Mouse (Mus musculus): Measurements from ENCODE around the gene Ttc28. TPM values are rescaled to one million over a fixed set of nuclear protein-coding genes. Genes with fewer than 3 reads are reported as not detected.
A peak's percentile ranks its signal among the peaks of the same experiment; 100 is the strongest.

The Ttc28 gene
- polyA plus RNA-seq, 1 experiment, result 3.4 TPM

- Histone ChIP-seq H3K79me2 (ENCODE audit: control insufficient read depth, insufficient read depth) (peaks cover 9% of the 10 kb centered on the region), H3ac (ENCODE audit: control insufficient read depth, insufficient read length, low read depth) (peak within 1 kb of the TSS; percentile 78), H3K79me3 (ENCODE audit: low read depth) (no peaks in the 10 kb centered on the region)
These were observed 39.8 kb upstream of the Ttc28 start, which contains the start of the genes Hscb and Chek2 for GRCm38 (mm10) chr5:110839678-110840365. TSS of gene Hscb (minus strand) at chr5:110839777. TSS of gene Chek2 (plus strand) at chr5:110839979.

GRCm38 (mm10) chr5:110840465-110840864 is 39.1 kb upstream of the Ttc28 start:
- no peaks in the 10 kb centered on the region for H3K27me3 ChIP-seq (ENCODE audit: control insufficient read depth, insufficient read depth, insufficient read length)
- peaks cover 9% of the 10 kb centered on the region for H3K79me2 ChIP-seq (ENCODE audit: control insufficient read depth, insufficient read depth)
- peaks cover 13% of the 10 kb centered on the region for H3K36me3 ChIP-seq (ENCODE audit: control insufficient read depth, insufficient read depth)
- peak overlapping the region; percentile 78 for H3ac ChIP-seq (ENCODE audit: control insufficient read depth, insufficient read length, low read depth)
- peak; percentile 80 for TF ChIP-seq USF1 (IDR thresholded peaks at IDR 0.05; ENCODE audit: low read depth)
- TF ChIP-seq MYOD1 (IDR thresholded peaks at IDR 0.05; ENCODE audit: control insufficient read depth, insufficient read length, low read depth), result no peak
- peak overlapping the region; percentile 56 for H3K4me3 ChIP-seq (ENCODE audit: insufficient read depth, poor library complexity, severe bottlenecking)
- no peaks in the 10 kb centered on the region for H3K79me3 ChIP-seq (ENCODE audit: low read depth)

More at GRCm38 (mm10) chr5:110839678-110840365, 39.8 kb upstream of the Ttc28 start, which contains the start of the genes Hscb and Chek2:
- no peak for TF ChIP-seq CEBPB (IDR thresholded peaks at IDR 0.05; ENCODE audit: low read depth)
- TF ChIP-seq USF1 (IDR thresholded peaks at IDR 0.05; ENCODE audit: low read depth), result no peak
- peak; percentile 55 for TF ChIP-seq MAX (IDR thresholded peaks at IDR 0.05)
- no peak for TF ChIP-seq MYOG (IDR thresholded peaks at IDR 0.05; ENCODE audit: control insufficient read depth, extremely low read depth, insufficient read length)
- no peak for TF ChIP-seq MYOD1 (IDR thresholded peaks at IDR 0.05; ENCODE audit: control insufficient read depth, insufficient read length, low read depth)
- no peak for TF ChIP-seq FOSL1 (IDR thresholded peaks at IDR 0.05; ENCODE audit: insufficient read depth, low read length, poor library complexity, severe bottlenecking)
- TF ChIP-seq CTCF (IDR thresholded peaks at IDR 0.05; ENCODE audit: control insufficient read depth, insufficient read depth, insufficient read length), result peak; percentile 15
- Histone ChIP-seq H3K4me3 (ENCODE audit: insufficient read depth, poor library complexity, severe bottlenecking) (peak within 1 kb of the TSS; percentile 56), H3K36me3 (ENCODE audit: control insufficient read depth, insufficient read depth) (peaks cover 13% of the 10 kb centered on the region), H3K27me3 (ENCODE audit: control insufficient read depth, insufficient read depth, insufficient read length) (no peaks in the 10 kb centered on the region)

- Histone ChIP-seq H3K79me3 (ENCODE audit: low read depth) (no peaks in the 10 kb centered on the region), H3ac (ENCODE audit: control insufficient read depth, insufficient read length, low read depth) (no peak overlapping the region), H3K36me3 (ENCODE audit: control insufficient read depth, insufficient read depth) (peaks cover 13% of the 10 kb centered on the region), H3K79me2 (ENCODE audit: control insufficient read depth, insufficient read depth) (peaks cover 9% of the 10 kb centered on the region), H3K4me3 (ENCODE audit: insufficient read depth, poor library complexity, severe bottlenecking) (no peak overlapping the region), H3K27me3 (ENCODE audit: control insufficient read depth, insufficient read depth, insufficient read length) (no peaks in the 10 kb centered on the region)
- no peak for TF ChIP-seq FOSL1 (IDR thresholded peaks at IDR 0.05; ENCODE audit: insufficient read depth, low read length, poor library complexity, severe bottlenecking)
- no peak for TF ChIP-seq MYOG (IDR thresholded peaks at IDR 0.05; ENCODE audit: control insufficient read depth, extremely low read depth, insufficient read length)
- no peak for TF ChIP-seq MAX (IDR thresholded peaks at IDR 0.05)
- TF ChIP-seq CEBPB (IDR thresholded peaks at IDR 0.05; ENCODE audit: low read depth), result no peak
These were observed 38.3 kb upstream of the Ttc28 start for GRCm38 (mm10) chr5:110841046-110841862.

GRCm38 (mm10) chr5:110852990-110853389 is 26.6 kb upstream of the Ttc28 start:
- no peak overlapping the region for H3ac ChIP-seq (ENCODE audit: control insufficient read depth, insufficient read length, low read depth)
- H3K27me3 ChIP-seq (ENCODE audit: control insufficient read depth, insufficient read depth, insufficient read length), result no peaks in the 10 kb centered on the region
- peaks cover 17% of the 10 kb centered on the region for H3K36me3 ChIP-seq (ENCODE audit: control insufficient read depth, insufficient read depth)
- no peak for TF ChIP-seq FOSL1 (IDR thresholded peaks at IDR 0.05; ENCODE audit: insufficient read depth, low read length, poor library complexity, severe bottlenecking)
- TF ChIP-seq MAX (IDR thresholded peaks at IDR 0.05), result no peak
- TF ChIP-seq MYOD1 (IDR thresholded peaks at IDR 0.05; ENCODE audit: control insufficient read depth, insufficient read length, low read depth), result no peak
- no peak for TF ChIP-seq CEBPB (IDR thresholded peaks at IDR 0.05; ENCODE audit: low read depth)
- TF ChIP-seq USF1 (IDR thresholded peaks at IDR 0.05; ENCODE audit: low read depth), result no peak
- no peak for TF ChIP-seq CTCF (IDR thresholded peaks at IDR 0.05; ENCODE audit: control insufficient read depth, insufficient read depth, insufficient read length)
- TF ChIP-seq MYOG (IDR thresholded peaks at IDR 0.05; ENCODE audit: control insufficient read depth, extremely low read depth, insufficient read length), result no peak
- H3K4me3 ChIP-seq (ENCODE audit: insufficient read depth, poor library complexity, severe bottlenecking), result no peak overlapping the region
- H3K79me2 ChIP-seq (ENCODE audit: control insufficient read depth, insufficient read depth), result no peaks in the 10 kb centered on the region
- H3K79me3 ChIP-seq (ENCODE audit: low read depth), result no peaks in the 10 kb centered on the region

GRCm38 (mm10) chr5:110857091-110857490 is 22.5 kb upstream of the Ttc28 start:
- Histone ChIP-seq H3ac (ENCODE audit: control insufficient read depth, insufficient read length, low read depth) (no peak overlapping the region), H3K79me3 (ENCODE audit: low read depth) (no peaks in the 10 kb centered on the region), H3K36me3 (ENCODE audit: control insufficient read depth, insufficient read depth) (peaks cover 5% of the 10 kb centered on the region), H3K79me2 (ENCODE audit: control insufficient read depth, insufficient read depth) (no peaks in the 10 kb centered on the region), H3K27me3 (ENCODE audit: control insufficient read depth, insufficient read depth, insufficient read length) (no peaks in the 10 kb centered on the region), H3K4me3 (ENCODE audit: insufficient read depth, poor library complexity, severe bottlenecking) (no peak overlapping the region)
- no peak for TF ChIP-seq CEBPB (IDR thresholded peaks at IDR 0.05; ENCODE audit: low read depth)
- no peak for TF ChIP-seq MYOD1 (IDR thresholded peaks at IDR 0.05; ENCODE audit: control insufficient read depth, insufficient read length, low read depth)
- no peak for TF ChIP-seq CTCF (IDR thresholded peaks at IDR 0.05; ENCODE audit: control insufficient read depth, insufficient read depth, insufficient read length)
- TF ChIP-seq FOSL1 (IDR thresholded peaks at IDR 0.05; ENCODE audit: insufficient read depth, low read length, poor library complexity, severe bottlenecking), result no peak
- TF ChIP-seq MAX (IDR thresholded peaks at IDR 0.05), result no peak
- no peak for TF ChIP-seq USF1 (IDR thresholded peaks at IDR 0.05; ENCODE audit: low read depth)
- no peak for TF ChIP-seq MYOG (IDR thresholded peaks at IDR 0.05; ENCODE audit: control insufficient read depth, extremely low read depth, insufficient read length)
